25 mouse cellular contexts compared by ENCODE assay signal in the genomic region with DNA sequence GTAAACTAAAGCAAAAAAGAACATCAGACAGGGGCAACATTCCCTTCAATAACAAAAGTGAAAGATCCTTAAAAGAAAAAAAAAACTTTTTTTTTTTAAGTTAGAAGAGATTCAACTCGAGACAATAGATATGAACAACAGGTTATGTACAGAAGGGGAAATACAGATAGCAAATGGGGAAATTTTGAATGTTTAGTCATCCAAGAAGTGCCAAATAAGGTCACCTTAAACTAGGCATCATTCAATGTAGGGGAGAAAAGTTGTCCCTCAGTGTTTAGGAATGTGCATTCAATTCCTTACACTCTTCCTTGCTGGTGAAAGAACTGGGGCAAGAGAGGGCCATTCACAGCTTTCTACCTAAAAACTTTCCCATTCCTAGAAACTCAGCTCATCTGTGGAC. TPM values are rescaled to one million over a fixed set of nuclear protein-coding genes. Genes with fewer than 3 reads are reported as not detected.
DNase-seq lines count a peak whose midpoint lies in the region; ATAC-seq and TF ChIP-seq lines count a peak whose summit lies in the region.
"Had no signal": no experiment of that assay in that cellular context is flagged by ENCODE, and none has a peak within 500 bp of the region (broad histone marks: within the 10 kb centered on the region; RNA-seq: fewer than 3 reads in every experiment).

No protein-coding gene starts in this region.

- H3K27ac ChIP-seq in CH12.LX (ENCODE audit: insufficient read depth, low read depth) (no peak overlapping the region), MEL (ENCODE audit: control insufficient read depth, low read depth, low read length) (peak overlapping the region; percentile 77)
- no peak overlapping the region for H3K27ac ChIP-seq in hindbrain, embryonic 14.5 days
- H3K27ac ChIP-seq: embryonic facial prominence, embryonic 13.5 days; embryonic facial prominence, embryonic 15.5 days; forebrain, embryonic 10.5 days; forebrain, embryonic 12.5 days had no signal

- H3K9me3 ChIP-seq in CH12.LX (replicated peaks; ENCODE audit: low read length) (no peaks in the 10 kb centered on the region), MEL (replicated peaks; ENCODE audit: insufficient read depth, low read length) (no peaks in the 10 kb centered on the region)
- no peaks in the 10 kb centered on the region for H3K9me3 ChIP-seq in hindbrain, embryonic 14.5 days (ENCODE audit: control insufficient read depth, low read length)
- H3K9me3 ChIP-seq: embryonic facial prominence, embryonic 13.5 days; embryonic facial prominence, embryonic 15.5 days; forebrain, embryonic 10.5 days; forebrain, embryonic 12.5 days; G1E had no signal

- H3K4me2 ChIP-seq in CH12.LX (ENCODE audit: insufficient read depth, low read depth, poor library complexity, severe bottlenecking), result no peak overlapping the region
- no peak overlapping the region for H3K4me2 ChIP-seq in hindbrain, embryonic 14.5 days (replicated peaks)

- peak; percentile 9 for DNase-seq in heart, adult 11 months
- no peak for DNase-seq in heart, postnatal 25 days (ENCODE audit: low spot score)
- DNase-seq in CH12.LX (ENCODE audit: extremely low read depth), result no peak
- peak; percentile 62 for DNase-seq in MEL (ENCODE audit: low read depth, low spot score)
- peak; percentile 22 for DNase-seq in naive thymus-derived CD4-positive, alpha-beta T cell, adult 2 months (ENCODE audit: low read depth)
- no peak for DNase-seq in hindbrain, embryonic 14.5 days (ENCODE audit: low spot score)
- DNase-seq in neural tube, embryonic 10.5 days (ENCODE audit: extremely low spot score, low spot score), result no peak
- DNase-seq in left cerebral cortex, postnatal 14 days (ENCODE audit: low spot score in 2 of 2), result no peak
- DNase-seq: adrenal gland, adult 2 months; adrenal gland, postnatal 10 days; adrenal gland, postnatal 25 days; cerebellum, adult 11 months; cerebellum, adult 18-20 months; cerebellum, adult 8-10 months; cerebellum, adult 9-11 months; cerebellum, postnatal 14 days; cerebellum, postnatal 36 days; embryo, embryonic 11 days had no signal

- no peaks in the 10 kb centered on the region for H3K36me3 ChIP-seq in CH12.LX (replicated peaks in 1 of 2; ENCODE audit: control insufficient read depth in 1 of 2, insufficient read depth in 1 of 2, low read length in 1 of 2)
- peaks cover 0 to 31% of the 10 kb centered on the region in 2 experiments; a peak in 2 of 4 replicates for H3K36me3 ChIP-seq in MEL (ENCODE audit: control insufficient read depth in 1 of 2, insufficient read depth in 2 of 2, low read length in 2 of 2)
- H3K36me3 ChIP-seq in hindbrain, embryonic 14.5 days (replicated peaks; ENCODE audit: control insufficient read depth, insufficient read depth), result no peaks in the 10 kb centered on the region
- H3K36me3 ChIP-seq: embryonic facial prominence, embryonic 13.5 days; embryonic facial prominence, embryonic 15.5 days; forebrain, embryonic 10.5 days; forebrain, embryonic 12.5 days; G1E had no signal

- intact Hi-C loops in heart, postnatal 25 days (cut with DNase I), result loop anchor here (5.0 kb wide), 1 partner anchor 74 kb away; no protein-coding TSS in a partner anchor
- intact Hi-C loops in left cerebral cortex, postnatal 14 days (cut with DNase I), result loop anchor here (10.0 kb wide), 1 partner anchor 61 kb away; no protein-coding TSS in a partner anchor

- H3K4me1 ChIP-seq in CH12.LX (ENCODE audit: control insufficient read depth in 1 of 2, insufficient read depth in 2 of 2), result peaks cover 10 to 18% of the 10 kb centered on the region in 2 experiments; a peak in 3 of 4 replicates
- H3K4me1 ChIP-seq in MEL (ENCODE audit: control insufficient read depth in 1 of 2, insufficient read depth in 2 of 2, low read length in 2 of 2), result peaks cover 27 to 33% of the 10 kb centered on the region in 2 experiments
- peaks cover 10% of the 10 kb centered on the region for H3K4me1 ChIP-seq in hindbrain, embryonic 14.5 days (replicated peaks; ENCODE audit: control insufficient read depth, insufficient read depth, low read length)

- H3K4me3 ChIP-seq in CH12.LX (replicated peaks in 1 of 3; ENCODE audit: low read depth in 2 of 3, low read length in 2 of 3, poor library complexity in 1 of 3) (no peak overlapping the region), MEL (ENCODE audit: control insufficient read depth in 1 of 2, insufficient read depth in 1 of 2, low read depth in 2 of 2, low read length in 2 of 2) (peak overlapping the region; percentile 17 to 39; a peak in 3 of 4 replicates)
- H3K4me3 ChIP-seq in hindbrain, embryonic 14.5 days (replicated peaks; ENCODE audit: low read length), result no peak overlapping the region
- H3K4me3 ChIP-seq: embryonic facial prominence, embryonic 13.5 days; embryonic facial prominence, embryonic 15.5 days; forebrain, embryonic 12.5 days had no signal

- WGBS in hindbrain, embryonic 14.5 days, result 83% methylated on average over 1 of the region's 1 CpGs

- H3K79me2 ChIP-seq in CH12.LX (replicated peaks; ENCODE audit: control insufficient read depth, extremely low read depth, insufficient read depth, poor library complexity, severe bottlenecking) (peaks cover 18% of the 10 kb centered on the region), MEL (ENCODE audit: control insufficient read depth, insufficient read depth, low read length, poor library complexity) (peaks cover 31% of the 10 kb centered on the region)

- in situ Hi-C loops in CH12.LX (cut with MboI; ENCODE audit: low pct_ligation_motif_present, low pct_unique_long_range_greater_than_20kb, low sequenced_read_pairs), result loop anchor here (10.0 kb wide), 1 partner anchor 121 kb away; no protein-coding TSS in a partner anchor

- TF ChIP-seq RAD21 in CH12.LX (IDR thresholded peaks at IDR 0.05; ENCODE audit: low read depth, low read length), result no peak
- no peak for TF ChIP-seq RAD21 in MEL (IDR thresholded peaks at IDR 0.05; ENCODE audit: low read depth, low read length)

- no peak for ATAC-seq in hindbrain, embryonic 14.5 days (ENCODE audit: low FRiP score)
- ATAC-seq: forebrain, embryonic 14.5 days; forebrain, embryonic 16.5 days had no signal

- H3K9ac ChIP-seq in CH12.LX (ENCODE audit: insufficient read depth, low read depth) (no peak overlapping the region), MEL (ENCODE audit: control insufficient read depth, low read depth, low read length, poor library complexity, severe bottlenecking) (peak overlapping the region; percentile 50)
- H3K9ac ChIP-seq in hindbrain, embryonic 14.5 days, result no peak overlapping the region
- H3K9ac ChIP-seq: embryonic facial prominence, embryonic 13.5 days; embryonic facial prominence, embryonic 15.5 days had no signal

- H3K27me3 ChIP-seq in CH12.LX (replicated peaks) (peaks cover 10% of the 10 kb centered on the region), MEL (ENCODE audit: control insufficient read depth in 1 of 2, insufficient read depth in 2 of 2, low read length in 2 of 2) (no peaks in the 10 kb centered on the region)
- no peaks in the 10 kb centered on the region for H3K27me3 ChIP-seq in hindbrain, embryonic 14.5 days (ENCODE audit: control insufficient read depth, insufficient read depth, low read length)

- no peak for TF ChIP-seq POLR2A in CH12.LX (IDR thresholded peaks at IDR 0.05; ENCODE audit: low read depth, low read length)
- no peak for TF ChIP-seq POLR2A in MEL (IDR thresholded peaks at IDR 0.05; ENCODE audit: control insufficient read depth in 1 of 2, insufficient read depth in 1 of 2, low read depth in 1 of 2, low read length in 2 of 2, poor library complexity in 1 of 2)

- dilution Hi-C loops in CH12.LX (cut with MboI; ENCODE audit: extremely low pct_ligation_motif_present, extremely low pct_unique_long_range_greater_than_20kb, low sequenced_read_pairs), result no loop called here

- no peak for TF ChIP-seq EP300 in CH12.LX (IDR thresholded peaks at IDR 0.05; ENCODE audit: low read length)
- TF ChIP-seq EP300 in MEL (IDR thresholded peaks at IDR 0.05; ENCODE audit: low read depth in 1 of 2, low read length in 2 of 2), result peak; percentile 22 to 65; a peak in 2 of 4 replicates

- TF ChIP-seq CTCF in CH12.LX (conservative IDR thresholded peaks at IDR 0.05 in 1 of 2, IDR thresholded peaks at IDR 0.05 in 1 of 2; ENCODE audit: low read depth in 2 of 2, low read length in 2 of 2) (no peak), MEL (IDR thresholded peaks at IDR 0.05 in 2 of 3, conservative IDR thresholded peaks at IDR 0.05 in 1 of 3; ENCODE audit: control insufficient read depth in 1 of 3, insufficient read depth in 1 of 3, low read depth in 2 of 3, low read length in 3 of 3, poor library complexity in 1 of 3, severe bottlenecking in 1 of 3) (no peak)

TF ChIP-seq in CH12.LX, 34 proteins besides CTCF, POLR2A, EP300 and RAD21:
- TF ChIP-seq IRF4 (IDR thresholded peaks at IDR 0.05; ENCODE audit: low read depth, low read length) (peak; percentile 21; the same call in 1 of the 2 replicates), NELFE (IDR thresholded peaks at IDR 0.05; ENCODE audit: low read depth, low read length) (no peak), ZNF384 (IDR thresholded peaks at IDR 0.05; ENCODE audit: low read depth, low read length) (peak; percentile 66)

TF ChIP-seq in MEL, 35 proteins besides CTCF, POLR2A, EP300 and RAD21 (continues in another document):
- TF ChIP-seq MXI1 (IDR thresholded peaks at IDR 0.05; ENCODE audit: low read depth, low read length) (no peak), ETS1 (IDR thresholded peaks at IDR 0.05; ENCODE audit: low read depth, low read length) (peak; percentile 74), ZNF384 (IDR thresholded peaks at IDR 0.05; ENCODE audit: low read depth, low read length) (peak; percentile 91), POLR2AphosphoS2 (IDR thresholded peaks at IDR 0.05; ENCODE audit: low read length) (peak; percentile 27; the same call in 1 of the 2 replicates), GATA1 (IDR thresholded peaks at IDR 0.05; ENCODE audit: low read depth, low read length) (peak; percentile 50; the same call in 1 of the 2 replicates)

RNA-seq across cellular contexts. Expression of a gene that starts 0.9 kb away (rescaled TPM):
- total RNA-seq in heart, postnatal 25 days (2021), result 10 to 100 TPM; 11.7 to 13.0 TPM
- total RNA-seq in CH12.LX (2012; rRNA removed), result 5.1 and 5.8 TPM in 2 replicates
- 2.0 and 2.4 TPM in 2 replicates for total RNA-seq in CH12.LX (2014; rRNA removed)
- 5.6 and 6.0 TPM in 2 replicates for polyA plus RNA-seq in CH12.LX (2012; ENCODE audit: insufficient read length, low read depth)
- total RNA-seq in MEL (2012; rRNA removed), result 9.4 and 12.4 TPM in 2 replicates
- polyA plus RNA-seq in MEL (2012; ENCODE audit: insufficient read depth in 1 of 2, insufficient read length in 2 of 2, low read depth in 1 of 2, low replicate concordance in 2 of 2, missing spikeins in 1 of 2), result 10 to 100 TPM; 13.7 to 33.0 TPM
- polyA plus RNA-seq in hindbrain, embryonic 14.5 days (2014; fragmentation: Nextera tagmentation; extraction: Ambion mirVana), result 19.8 and 20.0 TPM in 2 replicates
- total RNA-seq in left cerebral cortex, postnatal 14 days (2021), result 10 to 100 TPM; 26.0 to 29.9 TPM

RNA-seq across cellular contexts. Expression of a gene that starts 59.6 kb away (rescaled TPM):
- 1 to 10 TPM; 6.8 to 7.9 TPM for total RNA-seq in heart, postnatal 25 days (2021)
- 12.0 and 13.5 TPM in 2 replicates for total RNA-seq in CH12.LX (2012; rRNA removed)
- 25.8 and 26.0 TPM in 2 replicates for total RNA-seq in CH12.LX (2014; rRNA removed)
- polyA plus RNA-seq in CH12.LX (2012; ENCODE audit: insufficient read length, low read depth), result 15.3 and 17.7 TPM in 2 replicates
- total RNA-seq in MEL (2012; rRNA removed), result 8.0 and 9.1 TPM in 2 replicates
- polyA plus RNA-seq in MEL (2012; ENCODE audit: insufficient read depth in 1 of 2, insufficient read length in 2 of 2, low read depth in 1 of 2, low replicate concordance in 2 of 2, missing spikeins in 1 of 2), result 10 to 100 TPM in 1 of 2 experiments, not detected in 1; 11.3 TPM
- polyA plus RNA-seq in hindbrain, embryonic 14.5 days (2014; fragmentation: Nextera tagmentation; extraction: Ambion mirVana), result 8.3 and 9.0 TPM in 2 replicates
- total RNA-seq in left cerebral cortex, postnatal 14 days (2021), result 10 to 100 TPM; 11.0 to 12.4 TPM

Comparison
In these comparisons a context has a peak if more than half of its experiments do, and no peak if none do; other contexts are left out.
1. DNase-seq: peak in heart, adult 11 months (single experiment), MEL (single experiment) and naive thymus-derived CD4-positive, alpha-beta T cell, adult 2 months (single experiment); none in heart, postnatal 25 days (single experiment), CH12.LX (single experiment), hindbrain, embryonic 14.5 days (single experiment), neural tube, embryonic 10.5 days (single experiment) and left cerebral cortex, postnatal 14 days (0 of 2).
2. H3K4me3 ChIP-seq: peak in MEL (2 of 2); none in CH12.LX (0 of 3) and hindbrain, embryonic 14.5 days (single experiment).